Mouse (Mus musculus) small intestine, adult 2 months (tissue): ENCODE measurements around the gene Dixdc1.

Experiments used
- CTCF ChIP-seq: fragments of 200-500 bp; IDR thresholded peaks from 2 replicates; pipeline ENCODE4 v1.5.1; 2012; ENCODE audit warnings: low read depth, mild to moderate bottlenecking, control low read depth, inconsistent platforms, low read length, moderate library complexity, mixed read lengths; ENCODE audit not compliant: insufficient replicate concordance, insufficient read length; ENCODE audit errors: extremely low read depth
- POLR2A ChIP-seq: fragments of 200-500 bp; IDR thresholded peaks from 2 replicates; pipeline ENCODE4 v1.6.1; 2012; ENCODE audit warnings: low read depth, mild to moderate bottlenecking, control low read depth, inconsistent platforms, low read length, moderate library complexity

DNA sequence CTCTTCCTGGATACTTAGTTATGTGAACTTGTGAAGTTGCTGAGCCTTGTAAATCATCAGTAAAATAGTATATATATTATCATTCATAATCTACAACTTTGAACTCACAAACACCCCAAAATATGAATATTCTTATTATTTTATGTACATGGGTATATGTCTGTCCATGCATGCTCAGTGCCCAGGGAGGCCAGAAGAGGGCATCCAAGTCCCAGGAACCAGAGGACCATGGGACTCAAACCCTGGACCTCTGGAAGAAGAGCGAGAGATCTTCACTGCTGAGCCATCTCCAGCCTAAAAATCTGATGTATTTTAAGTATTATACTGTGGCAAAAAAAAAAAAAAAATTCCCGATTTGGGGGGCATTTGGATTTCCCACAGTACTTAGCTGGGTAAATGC is 30.2 kb downstream of the Dixdc1 start:
- peak; percentile 58; the same call in 1 of the 2 replicates for TF ChIP-seq CTCF
- no peak for TF ChIP-seq POLR2A
